Mouse (Mus musculus): ENCODE data around the gene Cd81. TPM values are rescaled to one million over a fixed set of nuclear protein-coding genes. Genes with fewer than 3 reads are reported as not detected.

Cd81 gene
- polyA plus RNA-seq, 1 experiment from 2014 or later, result 780 TPM

- H3K27me3 ChIP-seq, result no peaks in the 10 kb centered on the region
- 61% methylated on average over 1 of the region's 1 CpGs for WGBS
- H3K4me2 ChIP-seq, result no peak overlapping the region
- H3K4me1 ChIP-seq (replicated peaks), result peaks cover 83% of the 10 kb centered on the region
- no peaks in the 10 kb centered on the region for H3K9me3 ChIP-seq (replicated peaks)
- no peaks in the 10 kb centered on the region for H3K36me3 ChIP-seq
- no peak overlapping the region for H3K27ac ChIP-seq
- H3K4me3 ChIP-seq, result no peak overlapping the region
- ATAC-seq (replicated peaks; ENCODE audit: insufficient number of reproducible peaks, insufficient read depth, low FRiP score, low read depth), result no peak
- H3K9ac ChIP-seq, result no peak overlapping the region
These were observed 41.3 kb upstream of the Cd81 start for GRCm38 (mm10) chr7:143011226-143011625.

- peak overlapping the region; percentile 69 for H3K27ac ChIP-seq
- no peak overlapping the region for H3K4me3 ChIP-seq
- no peaks in the 10 kb centered on the region for H3K36me3 ChIP-seq
- no peaks in the 10 kb centered on the region for H3K27me3 ChIP-seq
- WGBS, result 37% methylated on average over 5 of the region's 5 CpGs
- no peak for ATAC-seq (replicated peaks; ENCODE audit: insufficient number of reproducible peaks, insufficient read depth, low FRiP score, low read depth)
- H3K9me3 ChIP-seq (replicated peaks), result no peaks in the 10 kb centered on the region
- no peak overlapping the region for H3K9ac ChIP-seq
- peaks cover 86% of the 10 kb centered on the region for H3K4me1 ChIP-seq (replicated peaks)
- no peak overlapping the region for H3K4me2 ChIP-seq
These were observed 40.2 kb upstream of the Cd81 start for GRCm38 (mm10) chr7:143012230-143012875.

GRCm38 (mm10) chr7:143013420-143014178 lies 38.9 kb upstream of the Cd81 start:
- 0 out of 2 replicates have a peak, but pooled peaks have one; percentile 17 for ATAC-seq (replicated peaks; ENCODE audit: insufficient number of reproducible peaks, insufficient read depth, low FRiP score, low read depth)
- H3K4me2 ChIP-seq, result no peak overlapping the region
- no peaks in the 10 kb centered on the region for H3K27me3 ChIP-seq
- no peak overlapping the region for H3K9ac ChIP-seq
- no peaks in the 10 kb centered on the region for H3K36me3 ChIP-seq
- WGBS, result 63% methylated on average over 8 of the region's 8 CpGs
- H3K4me3 ChIP-seq, result no peak overlapping the region
- peak overlapping the region; percentile 55 for H3K27ac ChIP-seq
- H3K9me3 ChIP-seq (replicated peaks), result no peaks in the 10 kb centered on the region
- H3K4me1 ChIP-seq (replicated peaks), result peaks cover 85% of the 10 kb centered on the region

- Histone ChIP-seq H3K9ac (no peak overlapping the region), H3K27ac (peak overlapping the region; percentile 88), H3K9me3 (replicated peaks) (no peaks in the 10 kb centered on the region), H3K4me2 (no peak overlapping the region), H3K36me3 (no peaks in the 10 kb centered on the region), H3K4me3 (no peak overlapping the region), H3K4me1 (replicated peaks) (peaks cover 72% of the 10 kb centered on the region), H3K27me3 (no peaks in the 10 kb centered on the region)
- WGBS, result 53% methylated on average over 7 of the region's 7 CpGs
- no peak for ATAC-seq (replicated peaks; ENCODE audit: insufficient number of reproducible peaks, insufficient read depth, low FRiP score, low read depth)
These were observed 37.5 kb upstream of the Cd81 start for GRCm38 (mm10) chr7:143014862-143015659.

GRCm38 (mm10) chr7:143015755-143016423 lies 36.6 kb upstream of the Cd81 start:
- Histone ChIP-seq H3K9ac (no peak overlapping the region), H3K27ac (peak overlapping the region; percentile 88), H3K27me3 (no peaks in the 10 kb centered on the region), H3K36me3 (no peaks in the 10 kb centered on the region), H3K4me3 (no peak overlapping the region), H3K4me1 (replicated peaks) (peaks cover 70% of the 10 kb centered on the region), H3K9me3 (replicated peaks) (no peaks in the 10 kb centered on the region), H3K4me2 (peak overlapping the region; percentile 52)
- WGBS, result 0% methylated on average over 1 of the region's 1 CpGs
- ATAC-seq (replicated peaks; ENCODE audit: insufficient number of reproducible peaks, insufficient read depth, low FRiP score, low read depth), result peak; percentile 87

GRCm38 (mm10) chr7:143016424-143017142 lies 36.0 kb upstream of the Cd81 start:
- ATAC-seq (replicated peaks; ENCODE audit: insufficient number of reproducible peaks, insufficient read depth, low FRiP score, low read depth), result peak; percentile 5; the same call in 1 of the 2 replicates
- Histone ChIP-seq H3K27me3 (no peaks in the 10 kb centered on the region), H3K9ac (no peak overlapping the region), H3K9me3 (replicated peaks) (no peaks in the 10 kb centered on the region), H3K36me3 (no peaks in the 10 kb centered on the region), H3K4me1 (replicated peaks) (peaks cover 68% of the 10 kb centered on the region), H3K4me3 (no peak overlapping the region), H3K4me2 (peak overlapping the region; percentile 52), H3K27ac (peak overlapping the region; percentile 88)
- 54% methylated on average over 9 of the region's 9 CpGs for WGBS

- Histone ChIP-seq H3K4me2 (no peak overlapping the region), H3K27ac (peak overlapping the region; percentile 88), H3K9ac (no peak overlapping the region), H3K9me3 (replicated peaks) (no peaks in the 10 kb centered on the region), H3K27me3 (no peaks in the 10 kb centered on the region), H3K4me1 (replicated peaks) (peaks cover 64% of the 10 kb centered on the region), H3K4me3 (no peak overlapping the region), H3K36me3 (no peaks in the 10 kb centered on the region)
- 79% methylated on average over 4 of the region's 4 CpGs for WGBS
- ATAC-seq (replicated peaks; ENCODE audit: insufficient number of reproducible peaks, insufficient read depth, low FRiP score, low read depth), result no peak
These were observed 35.4 kb upstream of the Cd81 start for GRCm38 (mm10) chr7:143017181-143017580.

GRCm38 (mm10) chr7:143020040-143020439 lies 32.5 kb upstream of the Cd81 start:
- no peaks in the 10 kb centered on the region for H3K36me3 ChIP-seq
- no peak for ATAC-seq (replicated peaks; ENCODE audit: insufficient number of reproducible peaks, insufficient read depth, low FRiP score, low read depth)

GRCm38 (mm10) chr7:143020764-143021163 lies 31.8 kb upstream of the Cd81 start:
- H3K9me3 ChIP-seq (replicated peaks), result no peaks in the 10 kb centered on the region
- peaks cover 29% of the 10 kb centered on the region for H3K4me1 ChIP-seq (replicated peaks)
- H3K4me2 ChIP-seq, result no peak overlapping the region
- no peaks in the 10 kb centered on the region for H3K36me3 ChIP-seq
- no peak overlapping the region for H3K27ac ChIP-seq
- no peaks in the 10 kb centered on the region for H3K27me3 ChIP-seq
- no peak overlapping the region for H3K9ac ChIP-seq
- ATAC-seq (replicated peaks; ENCODE audit: insufficient number of reproducible peaks, insufficient read depth, low FRiP score, low read depth), result no peak
- no peak overlapping the region for H3K4me3 ChIP-seq
- 70% methylated on average over 3 of the region's 3 CpGs for WGBS

More at GRCm38 (mm10) chr7:143020040-143020439, 32.5 kb upstream of the Cd81 start:
- no peaks in the 10 kb centered on the region for H3K27me3 ChIP-seq
- no peak overlapping the region for H3K27ac ChIP-seq
- H3K4me1 ChIP-seq (replicated peaks), result peaks cover 37% of the 10 kb centered on the region
- no peak overlapping the region for H3K9ac ChIP-seq
- H3K4me2 ChIP-seq, result no peak overlapping the region
- H3K9me3 ChIP-seq (replicated peaks), result no peaks in the 10 kb centered on the region
- H3K4me3 ChIP-seq, result no peak overlapping the region

GRCm38 (mm10) chr7:143021356-143022164 lies 31.0 kb upstream of the Cd81 start:
- no peak overlapping the region for H3K27ac ChIP-seq
- no peak overlapping the region for H3K4me3 ChIP-seq
- WGBS, result 49% methylated on average over 5 of the region's 5 CpGs
- no peaks in the 10 kb centered on the region for H3K36me3 ChIP-seq
- H3K9me3 ChIP-seq (replicated peaks), result no peaks in the 10 kb centered on the region
- H3K4me1 ChIP-seq (replicated peaks), result peaks cover 22% of the 10 kb centered on the region
- no peak overlapping the region for H3K4me2 ChIP-seq
- no peak overlapping the region for H3K9ac ChIP-seq
- no peak for ATAC-seq (replicated peaks; ENCODE audit: insufficient number of reproducible peaks, insufficient read depth, low FRiP score, low read depth)
- H3K27me3 ChIP-seq, result no peaks in the 10 kb centered on the region

Data from heart, embryonic 15.5 days (tissue).